Mouse (Mus musculus): ENCODE results near the gene App. TPM values are rescaled to one million over a fixed set of nuclear protein-coding genes. Genes with fewer than 3 reads are reported as not detected.
A peak's percentile ranks its signal among the peaks of the same experiment; 100 is the strongest.

Gene App
- total and polyA plus RNA-seq, 2 experiments from 2014 or later = 433 to 493 TPM

GRCm38 (mm10) chr16:84989938-84990337 lies 183.6 kb downstream of the App start:
- Histone ChIP-seq H3K4me3 (ENCODE audit: low read depth, low read length) (no peak overlapping the region), H3K4me2 (ENCODE audit: low read depth) (no peak overlapping the region), H3K9ac (no peak overlapping the region), H3K27me3 (ENCODE audit: insufficient read depth, low read length) (no peaks in the 10 kb centered on the region), H3K9me3 (ENCODE audit: low read length) (no peaks in the 10 kb centered on the region), H3K4me1 (ENCODE audit: insufficient read depth) (0 out of 2 replicates have a peak, but pooled peaks cover 6% of the 10 kb centered on the region), H3K27ac (ENCODE audit: low read depth, low read length) (no peak overlapping the region), H3K36me3 (ENCODE audit: insufficient read depth) (0 out of 2 replicates have a peak, but pooled peaks cover 10% of the 10 kb centered on the region)
- ATAC-seq = no peak
- no peak for DNase-seq
- 53% methylated on average over 6 of the region's 6 CpGs for WGBS
- TF ChIP-seq CTCF (IDR thresholded peaks at IDR 0.05; ENCODE audit: low read depth) = no peak

- no peak overlapping the region for H3K27ac ChIP-seq (ENCODE audit: low read depth, low read length)
- ATAC-seq (no peak), DNase-seq (no peak)
- no peak overlapping the region for H3K9ac ChIP-seq
- no peak for TF ChIP-seq CTCF (IDR thresholded peaks at IDR 0.05; ENCODE audit: low read depth)
- no peak overlapping the region for H3K4me2 ChIP-seq (ENCODE audit: low read depth)
- H3K4me3 ChIP-seq (ENCODE audit: low read depth, low read length) = no peak overlapping the region
- 31% methylated on average over 10 of the region's 10 CpGs for WGBS
- no peaks in the 10 kb centered on the region for H3K9me3 ChIP-seq (ENCODE audit: low read length)
- 0 out of 2 replicates have a peak, but pooled peaks cover 6% of the 10 kb centered on the region for H3K4me1 ChIP-seq (ENCODE audit: insufficient read depth)
- no peaks in the 10 kb centered on the region for H3K27me3 ChIP-seq (ENCODE audit: insufficient read depth, low read length)
- 0 out of 2 replicates have a peak, but pooled peaks cover 10% of the 10 kb centered on the region for H3K36me3 ChIP-seq (ENCODE audit: insufficient read depth)
These were observed 184.1 kb downstream of the App start for GRCm38 (mm10) chr16:84989476-84989875.

- Histone ChIP-seq H3K27ac (ENCODE audit: low read depth, low read length) (no peak overlapping the region), H3K36me3 (ENCODE audit: insufficient read depth) (0 out of 2 replicates have a peak, but pooled peaks cover 3% of the 10 kb centered on the region), H3K4me3 (ENCODE audit: low read depth, low read length) (no peak overlapping the region), H3K4me2 (ENCODE audit: low read depth) (no peak overlapping the region), H3K9ac (no peak overlapping the region), H3K9me3 (ENCODE audit: low read length) (no peaks in the 10 kb centered on the region), H3K4me1 (ENCODE audit: insufficient read depth) (0 out of 2 replicates have a peak, but pooled peaks cover 6% of the 10 kb centered on the region), H3K27me3 (ENCODE audit: insufficient read depth, low read length) (no peaks in the 10 kb centered on the region)
- no peak for DNase-seq
- peak; percentile 50 for ATAC-seq
- no peak for TF ChIP-seq CTCF (IDR thresholded peaks at IDR 0.05; ENCODE audit: low read depth)
- WGBS = 36% methylated on average over 8 of the region's 8 CpGs
These were observed 185.8 kb downstream of the App start for GRCm38 (mm10) chr16:84987724-84988287.

GRCm38 (mm10) chr16:84986016-84986631 lies 187.4 kb downstream of the App start:
- Histone ChIP-seq H3K9me3 (ENCODE audit: low read length) (no peaks in the 10 kb centered on the region), H3K9ac (no peak overlapping the region), H3K4me3 (ENCODE audit: low read depth, low read length) (no peak overlapping the region), H3K4me2 (ENCODE audit: low read depth) (no peak overlapping the region), H3K27me3 (ENCODE audit: insufficient read depth, low read length) (no peaks in the 10 kb centered on the region), H3K36me3 (ENCODE audit: insufficient read depth) (0 out of 2 replicates have a peak, but pooled peaks cover 3% of the 10 kb centered on the region), H3K4me1 (ENCODE audit: insufficient read depth) (0 out of 2 replicates have a peak, but pooled peaks cover 6% of the 10 kb centered on the region), H3K27ac (ENCODE audit: low read depth, low read length) (no peak overlapping the region)
- 65% methylated on average over 11 of the region's 11 CpGs for WGBS
- ATAC-seq (no peak), DNase-seq (no peak)
- TF ChIP-seq CTCF (IDR thresholded peaks at IDR 0.05; ENCODE audit: low read depth) = no peak

GRCm38 (mm10) chr16:84985340-84985739 lies 188.2 kb downstream of the App start:
- peak; percentile 20; the same call in 1 of the 2 replicates for ATAC-seq
- H3K4me1 ChIP-seq (ENCODE audit: insufficient read depth) = 0 out of 2 replicates have a peak, but pooled peaks cover 6% of the 10 kb centered on the region
- no peaks in the 10 kb centered on the region for H3K9me3 ChIP-seq (ENCODE audit: low read length)
- H3K4me2 ChIP-seq (ENCODE audit: low read depth) = no peak overlapping the region
- TF ChIP-seq CTCF (IDR thresholded peaks at IDR 0.05; ENCODE audit: low read depth) = no peak
- no peak overlapping the region for H3K9ac ChIP-seq
- no peak overlapping the region for H3K4me3 ChIP-seq (ENCODE audit: low read depth, low read length)
- 0 out of 2 replicates have a peak, but pooled peaks cover 3% of the 10 kb centered on the region for H3K36me3 ChIP-seq (ENCODE audit: insufficient read depth)
- no peak for DNase-seq
- H3K27me3 ChIP-seq (ENCODE audit: insufficient read depth, low read length) = no peaks in the 10 kb centered on the region
- 96% methylated on average over 3 of the region's 3 CpGs for WGBS
- H3K27ac ChIP-seq (ENCODE audit: low read depth, low read length) = no peak overlapping the region

GRCm38 (mm10) chr16:84983428-84983827 lies 190.1 kb downstream of the App start:
- no peaks in the 10 kb centered on the region; the same call in 1 of the 2 replicates for H3K4me1 ChIP-seq (ENCODE audit: insufficient read depth)
- DNase-seq (no peak), ATAC-seq (peak; percentile 23; the same call in 1 of the 2 replicates)
- TF ChIP-seq CTCF (IDR thresholded peaks at IDR 0.05; ENCODE audit: low read depth) = no peak
- WGBS = 63% methylated on average over 3 of the region's 3 CpGs
- no peak overlapping the region for H3K27ac ChIP-seq (ENCODE audit: low read depth, low read length)
- no peaks in the 10 kb centered on the region for H3K27me3 ChIP-seq (ENCODE audit: insufficient read depth, low read length)
- no peak overlapping the region for H3K9ac ChIP-seq
- no peak overlapping the region for H3K4me3 ChIP-seq (ENCODE audit: low read depth, low read length)
- H3K4me2 ChIP-seq (ENCODE audit: low read depth) = no peak overlapping the region
- H3K9me3 ChIP-seq (ENCODE audit: low read length) = no peaks in the 10 kb centered on the region
- H3K36me3 ChIP-seq (ENCODE audit: insufficient read depth) = 0 out of 2 replicates have a peak, but pooled peaks cover 3% of the 10 kb centered on the region

- Histone ChIP-seq H3K4me3 (ENCODE audit: low read depth, low read length) (no peak overlapping the region), H3K9me3 (ENCODE audit: low read length) (no peaks in the 10 kb centered on the region), H3K9ac (no peak overlapping the region), H3K27me3 (ENCODE audit: insufficient read depth, low read length) (no peaks in the 10 kb centered on the region), H3K36me3 (ENCODE audit: insufficient read depth) (peaks cover 9% of the 10 kb centered on the region; the same call in 1 of the 2 replicates), H3K4me2 (ENCODE audit: low read depth) (no peak overlapping the region), H3K4me1 (ENCODE audit: insufficient read depth) (no peaks in the 10 kb centered on the region; the same call in 1 of the 2 replicates), H3K27ac (ENCODE audit: low read depth, low read length) (no peak overlapping the region)
- TF ChIP-seq CTCF (IDR thresholded peaks at IDR 0.05; ENCODE audit: low read depth) = no peak
- DNase-seq (no peak), ATAC-seq (no peak)
- WGBS = 86% methylated on average over 3 of the region's 3 CpGs
These were observed 191.0 kb downstream of the App start for GRCm38 (mm10) chr16:84982589-84982988.

Measured in forebrain, postnatal 0 days (tissue).